8 mouse cellular contexts compared by ENCODE assay signal in the genomic region with DNA sequence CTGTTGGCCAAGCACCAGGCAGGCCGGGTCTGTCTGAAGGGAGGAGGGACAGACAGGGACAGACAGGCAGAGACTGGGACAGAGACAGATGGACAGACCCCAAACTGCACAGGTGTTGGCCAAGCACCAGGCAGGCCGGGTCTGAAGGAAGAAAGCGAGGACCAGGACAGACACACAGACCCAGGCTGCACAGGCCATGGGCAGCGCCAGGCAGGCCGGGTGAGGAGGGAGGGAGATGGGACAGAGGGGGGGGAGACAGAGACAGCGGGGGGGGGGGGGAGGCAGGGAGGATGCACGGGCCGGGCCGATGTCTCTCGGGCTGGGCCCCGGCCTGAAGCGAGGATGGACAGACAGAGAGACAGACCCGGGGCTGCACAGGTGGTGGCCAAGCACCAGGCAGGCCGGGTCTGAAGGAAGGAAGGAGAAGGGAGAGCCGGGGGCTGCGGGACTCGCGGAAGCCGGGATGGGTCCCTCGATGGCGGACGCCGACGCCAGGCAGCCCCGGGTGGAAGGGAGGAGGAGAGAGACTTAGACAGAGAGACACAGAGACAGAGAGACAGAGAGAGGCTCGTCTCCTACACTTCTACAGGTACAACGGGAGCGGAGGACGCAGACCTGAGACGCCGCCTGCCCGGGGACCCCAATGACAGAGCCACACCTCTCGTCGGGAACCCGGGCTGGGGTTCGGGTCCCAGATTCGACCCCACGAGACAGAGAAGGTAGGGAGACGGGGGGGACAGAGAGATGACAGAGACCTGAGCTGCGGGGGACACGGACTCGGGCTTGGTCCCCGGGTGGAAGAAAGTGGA. TPM values are rescaled to one million over a fixed set of nuclear protein-coding genes. Genes with fewer than 3 reads are reported as not detected.
DNase-seq lines count a peak whose midpoint lies in the region; ATAC-seq and TF ChIP-seq lines count a peak whose summit lies in the region.
"Not testable (repeated sequence)": the region's sequence is repeated elsewhere in the genome, so short reads cannot be mapped to it uniquely, and the experiment has no call there.

No protein-coding gene starts in this region.

- not testable (repeated sequence) for H3K27ac ChIP-seq in hindbrain, embryonic 15.5 days (replicated peaks); lung, postnatal 0 days (ENCODE audit: low read length)

- peaks cover 27% of the 10 kb centered on the region for H3K36me3 ChIP-seq in hindbrain, embryonic 15.5 days
- not testable (repeated sequence) for H3K36me3 ChIP-seq in lung, postnatal 0 days (ENCODE audit: insufficient read depth, low read length)

- H3K4me3 ChIP-seq in hindbrain, embryonic 15.5 days; lung, postnatal 0 days (ENCODE audit: low read depth, low read length): not testable (repeated sequence)

- WGBS in hindbrain, embryonic 15.5 days: 84% methylated on average over 42 of the region's 43 CpGs
- 84% methylated on average over 41 of the region's 43 CpGs for WGBS in lung, postnatal 0 days

- H3K9me3 ChIP-seq in hindbrain, embryonic 15.5 days: peaks cover 28% of the 10 kb centered on the region
- peaks cover 24% of the 10 kb centered on the region for H3K9me3 ChIP-seq in lung, postnatal 0 days (ENCODE audit: low read length)

- H3K9ac ChIP-seq in hindbrain, embryonic 15.5 days; lung, postnatal 0 days (replicated peaks; ENCODE audit: low read depth): not testable (repeated sequence)

- TF ChIP-seq EP300 in lung, postnatal 0 days (IDR thresholded peaks at IDR 0.05): not testable (repeated sequence)

- H3K4me1 ChIP-seq in hindbrain, embryonic 15.5 days (replicated peaks); lung, postnatal 0 days (ENCODE audit: insufficient read depth, low read depth, low read length): not testable (repeated sequence)

- peak; percentile 55 for ATAC-seq in hindbrain, embryonic 15.5 days (ENCODE audit: low FRiP score, low read depth)
- peak; percentile 25 for ATAC-seq in lung, postnatal 0 days

- H3K27me3 ChIP-seq in hindbrain, embryonic 15.5 days; lung, postnatal 0 days (replicated peaks; ENCODE audit: insufficient read depth, low read length): not testable (repeated sequence)

- not testable (repeated sequence) for TF ChIP-seq CTCF in lung, postnatal 0 days (IDR thresholded peaks at IDR 0.05)

- DNase-seq in MN1 (ENCODE audit: low spot score): peak; percentile 85
- DNase-seq in cerebellum, postnatal 14 days: peak; percentile 24 to 49
- DNase-seq in frontal cortex, postnatal 10 days (ENCODE audit: low spot score in 2 of 2): peak; percentile 45 to 64
- peak; percentile 47 for DNase-seq in left cerebral cortex, adult 11 months (ENCODE audit: low spot score)
- peak; percentile 44 for DNase-seq in lung, postnatal 0 days (ENCODE audit: low spot score)
- DNase-seq in right cerebral cortex, adult 2 months (ENCODE audit: low spot score in 2 of 2): peak; percentile 21 to 50
- DNase-seq in urinary bladder, adult 2 months (ENCODE audit: low spot score): peak; percentile 64

- not testable (repeated sequence) for H3K4me2 ChIP-seq in hindbrain, embryonic 15.5 days; lung, postnatal 0 days (replicated peaks; ENCODE audit: low read depth, low read length)

RNA-seq across cellular contexts. Expression of gene Gm21860, which starts 13.0 kb away (rescaled TPM):
- polyA plus RNA-seq in hindbrain, embryonic 15.5 days (2015; fragmentation: Nextera tagmentation; extraction: Ambion mirVana): not detected in 2 replicates
- not detected in 2 replicates for polyA plus RNA-seq in lung, postnatal 0 days (2015; fragmentation: Nextera tagmentation; extraction: Ambion mirVana)
- not detected in 2 replicates for polyA plus RNA-seq in urinary bladder, adult 2 months (2012; rRNA removed)

RNA-seq across cellular contexts. Expression of gene Gm47283, which starts 42.9 kb away (rescaled TPM):
- polyA plus RNA-seq in hindbrain, embryonic 15.5 days (2015; fragmentation: Nextera tagmentation; extraction: Ambion mirVana): not detected in 2 replicates
- polyA plus RNA-seq in lung, postnatal 0 days (2015; fragmentation: Nextera tagmentation; extraction: Ambion mirVana): not detected in 2 replicates
- polyA plus RNA-seq in urinary bladder, adult 2 months (2012; rRNA removed): not detected in 2 replicates
